Mouse (Mus musculus) gastrocnemius, postnatal 14 days (tissue): ENCODE data around the gene Thbs4. TPM values are rescaled to one million over a fixed set of nuclear protein-coding genes. Genes with fewer than 3 reads are reported as not detected.

Experiments used
- DNase-seq: peaks from one replicate; pipeline ENCODE4 v3.0.0; 2021; ENCODE audit warnings: mixed read lengths
- intact Hi-C: fragments of 180-260 bp; cut with DNase I; formaldehyde crosslinking; loops from one replicate; pipeline ENCODE4 v1.15.1; 2025; ENCODE audit warnings: low total_unique reads
- total RNA-seq, 2 experiments: library from RNA; stranded (reverse); gene quantifications; 2 replicates each; pipeline ENCODE4 v1.2.3; 2021

The Thbs4 gene
- total RNA-seq, 2 experiments from 2014 or later, result 130 to 144 TPM

DNA sequence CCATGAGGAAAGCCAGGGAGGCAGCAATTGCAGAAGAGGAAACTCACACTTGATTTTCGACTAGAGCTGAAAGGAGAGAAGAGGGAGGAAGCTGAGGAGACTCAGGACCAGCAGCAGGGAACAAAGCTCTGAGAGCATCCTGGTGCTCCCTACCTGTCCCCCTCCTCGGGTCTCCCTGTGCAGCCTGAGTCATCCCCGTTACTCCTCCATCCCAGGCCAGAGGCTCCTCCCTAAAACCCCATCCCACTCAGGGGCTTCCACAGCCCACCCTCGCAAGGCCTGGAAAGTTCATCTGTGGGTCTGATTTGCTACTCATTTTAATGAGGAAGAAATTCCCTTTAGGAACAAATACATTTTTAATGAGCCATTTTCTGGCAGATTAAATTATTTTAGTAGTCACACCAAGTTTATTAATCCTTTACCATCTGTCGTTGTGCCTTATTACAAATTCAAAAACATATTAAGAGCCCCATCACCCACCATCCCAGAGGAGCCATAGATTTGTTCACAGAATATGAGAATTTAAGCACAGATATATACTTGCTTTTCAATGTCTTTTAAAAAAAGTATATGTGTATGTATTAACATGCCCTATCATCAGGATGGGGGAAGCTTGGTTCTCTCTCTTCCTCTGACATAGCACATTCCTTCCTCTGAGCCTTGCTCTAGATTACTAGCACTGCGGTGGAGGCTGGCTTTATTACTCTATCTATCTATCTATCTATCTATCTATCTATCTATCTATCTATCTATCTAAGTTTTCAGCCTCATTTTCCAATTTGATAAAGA lies 29.0 kb downstream of the Thbs4 start:
- intact Hi-C loops, result no loop called here
- no peak for DNase-seq

- intact Hi-C loops, result no loop called here
These were observed 32.3 kb downstream of the Thbs4 start for GRCm38 (mm10) chr13:92762322-92762721.

GRCm38 (mm10) chr13:92760519-92760918 lies 34.1 kb downstream of the Thbs4 start:
- no peak for DNase-seq
- intact Hi-C loops, result no loop called here

More at GRCm38 (mm10) chr13:92762322-92762721, 32.3 kb downstream of the Thbs4 start:
- no peak for DNase-seq

- intact Hi-C loops, result loop anchor here (5.0 to 10.0 kb wide), 3 partner anchors 226 to 478 kb away; no protein-coding TSS in a partner anchor
- DNase-seq, result no peak
These were observed 35.5 kb downstream of the Thbs4 start for GRCm38 (mm10) chr13:92759096-92759495.

GRCm38 (mm10) chr13:92757972-92758585 lies 36.5 kb downstream of the Thbs4 start:
- intact Hi-C loops, result loop anchor here (5.0 to 10.0 kb wide), 3 partner anchors 227 to 479 kb away; no protein-coding TSS in a partner anchor
- no peak for DNase-seq

- intact Hi-C loops, result loop anchor here (5.0 to 10.0 kb wide), 3 partner anchors 230 to 482 kb away; no protein-coding TSS in a partner anchor
- no peak for DNase-seq
These were observed 39.6 kb downstream of the Thbs4 start for GRCm38 (mm10) chr13:92755036-92755435.

- no peak for DNase-seq
- intact Hi-C loops, result loop anchor here (5.0 to 10.0 kb wide), 3 partner anchors 109 to 321 kb away; no protein-coding TSS in a partner anchor
These were observed 40.9 kb downstream of the Thbs4 start for GRCm38 (mm10) chr13:92753676-92754075.

DNA sequence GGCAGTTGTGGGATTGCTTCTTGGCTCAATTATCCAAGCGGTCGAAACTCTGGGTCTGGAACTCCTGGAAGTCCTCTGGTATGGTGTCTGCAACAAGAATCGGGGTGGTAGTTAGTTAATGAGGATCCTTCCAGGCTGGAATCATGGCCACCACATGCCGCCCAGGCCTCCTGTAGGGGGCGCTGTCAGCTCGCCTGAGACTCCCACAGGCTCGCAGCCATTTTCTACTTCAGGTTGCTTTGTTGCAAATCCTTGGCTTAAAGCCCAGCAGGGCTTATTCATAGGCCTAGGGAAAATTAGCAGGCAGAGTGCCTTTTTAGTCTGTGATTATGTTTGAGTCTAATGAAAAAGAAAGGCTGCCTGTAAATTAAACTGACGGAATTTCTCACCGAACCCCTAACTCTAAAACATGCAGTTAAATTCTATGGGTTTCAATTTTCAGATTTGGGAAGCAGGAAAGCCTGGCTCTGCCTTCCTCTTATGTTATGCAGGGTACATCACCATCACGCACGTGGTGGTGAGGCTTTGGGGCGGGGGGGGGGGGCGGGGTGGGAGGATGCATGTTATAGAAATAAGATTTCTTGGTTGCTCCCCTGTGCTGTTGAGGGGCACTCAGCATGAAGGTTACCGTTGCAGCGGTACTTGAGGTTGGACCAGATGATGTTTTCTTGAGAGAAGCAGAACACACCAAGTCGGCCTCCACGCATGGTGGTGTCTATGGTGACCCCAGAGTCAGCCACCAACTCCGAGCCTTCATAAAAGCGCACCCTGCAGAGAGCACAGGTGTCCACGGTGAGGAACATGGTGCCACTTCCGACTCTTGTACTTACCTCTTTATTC lies 42.7 kb downstream of the Thbs4 start:
- DNase-seq, result peak; percentile 89
- intact Hi-C loops, result loop anchor here (5.0 to 10.0 kb wide), 3 partner anchors 110 to 323 kb away; no protein-coding TSS in a partner anchor

DNA sequence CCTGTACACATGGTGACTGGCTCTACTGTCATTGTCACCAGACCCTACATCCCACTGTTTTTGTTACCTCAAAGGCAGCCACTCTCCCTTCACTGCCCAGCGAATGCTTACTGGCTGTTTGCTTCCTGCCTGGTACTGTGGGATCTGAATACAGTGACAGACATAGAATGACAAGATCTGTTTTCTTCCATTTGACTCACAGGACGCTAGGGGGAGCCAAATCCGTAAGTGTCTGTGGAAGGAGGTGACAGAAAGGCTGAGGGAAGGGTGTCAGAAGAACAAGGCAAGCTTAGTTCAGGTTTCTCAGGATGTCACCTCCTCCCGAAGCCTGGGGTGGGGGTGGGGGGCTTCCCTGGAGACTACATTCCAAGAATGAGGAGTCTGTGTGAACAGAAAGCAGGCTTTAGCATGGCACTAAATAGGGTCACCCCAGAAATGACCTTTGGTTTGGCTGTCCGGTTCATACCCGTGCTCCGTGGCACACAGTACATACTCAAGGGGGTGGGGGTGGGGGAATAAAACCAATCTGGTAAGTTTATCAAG lies 43.6 kb downstream of the Thbs4 start:
- DNase-seq, result peak; percentile 68

GRCm38 (mm10) chr13:92743337-92743736 lies 51.3 kb downstream of the Thbs4 start:
- DNase-seq, result no peak
- intact Hi-C loops, result no loop called here

More for the DNA sequence above, 43.6 kb downstream of the Thbs4 start:
- intact Hi-C loops, result loop anchor here (5.0 to 10.0 kb wide), 3 partner anchors 111 to 324 kb away; no protein-coding TSS in a partner anchor

- no peak for DNase-seq
- intact Hi-C loops, result no loop called here
These were observed 51.7 kb downstream of the Thbs4 start for GRCm38 (mm10) chr13:92742886-92743285.

GRCm38 (mm10) chr13:92740671-92741270 lies 53.8 kb downstream of the Thbs4 start:
- no peak for DNase-seq
- intact Hi-C loops, result loop anchor here (2.0 kb wide), 1 partner anchor 160 kb away; no protein-coding TSS in a partner anchor

- no peak for DNase-seq
- intact Hi-C loops, result loop anchor here (2.0 kb wide), 1 partner anchor 159 kb away; no protein-coding TSS in a partner anchor
These were observed 54.8 kb downstream of the Thbs4 start for GRCm38 (mm10) chr13:92739858-92740257.

DNA sequence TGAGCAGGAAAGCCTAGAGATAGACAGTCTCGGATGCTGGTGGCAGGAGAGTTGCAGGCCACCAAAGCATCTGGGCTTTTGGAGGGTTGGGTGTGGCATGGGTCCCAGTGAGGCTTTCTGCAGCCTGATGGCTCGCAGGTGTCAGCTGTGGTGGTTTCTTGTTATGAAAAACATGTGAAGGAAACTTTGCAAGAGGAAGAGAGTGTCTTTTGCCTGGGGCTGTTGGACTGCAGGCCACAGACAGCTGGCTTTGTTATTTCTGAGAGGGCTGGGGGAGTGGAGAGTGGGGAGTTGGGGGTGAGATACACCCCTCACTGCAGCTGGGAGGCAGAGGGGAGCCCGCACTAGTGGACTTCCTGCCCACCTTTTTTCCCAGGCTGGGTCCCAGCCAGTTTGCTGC lies 55.8 kb downstream of the Thbs4 start:
- intact Hi-C loops, result no loop called here

GRCm38 (mm10) chr13:92736516-92737300 lies 57.9 kb downstream of the Thbs4 start:
- no peak for DNase-seq
- intact Hi-C loops, result no loop called here

More for the DNA sequence above, 55.8 kb downstream of the Thbs4 start:
- DNase-seq, result no peak

DNA sequence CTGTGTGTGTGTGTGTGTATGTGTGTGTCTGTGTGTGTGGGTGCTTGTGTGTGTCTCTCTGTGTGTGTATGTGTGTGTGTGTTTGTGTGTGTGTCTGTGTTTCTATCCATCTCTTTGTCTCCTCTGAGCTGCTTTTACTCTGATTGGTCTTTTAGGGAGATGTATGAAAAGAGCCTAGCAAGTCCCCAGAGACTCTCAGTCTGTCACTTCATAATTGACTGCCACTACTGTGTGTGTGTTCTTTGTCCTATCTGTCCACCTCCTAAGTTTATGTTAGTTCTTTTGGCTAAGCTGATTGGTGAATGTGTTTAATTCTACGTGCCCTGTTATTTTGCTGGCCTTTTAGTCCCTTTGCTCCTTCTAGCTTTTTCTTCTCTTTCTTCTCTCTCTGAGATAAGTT lies 58.9 kb downstream of the Thbs4 start:
- intact Hi-C loops, result no loop called here
- no peak for DNase-seq

DNA sequence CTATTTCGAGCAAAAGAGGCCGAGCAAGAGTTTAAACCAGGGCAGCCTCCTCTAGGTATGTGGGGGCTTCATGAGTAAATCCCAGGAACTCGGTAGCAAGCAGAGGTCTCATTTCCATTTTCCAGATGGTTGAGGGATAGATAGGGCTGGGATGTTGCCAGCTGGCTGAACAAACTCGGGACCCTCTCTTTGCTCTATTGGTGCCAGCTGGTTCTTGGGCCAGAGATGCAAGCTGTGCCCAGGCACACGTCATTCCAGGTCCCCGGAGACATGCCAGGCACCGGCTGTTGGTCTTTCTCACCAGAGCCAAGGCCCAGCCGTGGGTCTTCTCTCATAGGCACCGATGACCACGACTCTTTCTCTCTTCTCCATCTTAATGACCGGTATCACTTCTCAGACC lies 60.9 kb downstream of the Thbs4 start:
- peak; percentile 48 for DNase-seq
- intact Hi-C loops, result no loop called here

- intact Hi-C loops, result no loop called here
- peak; percentile 45 for DNase-seq
These were observed 61.4 kb downstream of the Thbs4 start for GRCm38 (mm10) chr13:92733252-92733651.
